Mouse (Mus musculus) gastrocnemius, postnatal 10 days (tissue): ENCODE data around the gene Vgll1. TPM values are rescaled to one million over a fixed set of nuclear protein-coding genes. Genes with fewer than 3 reads are reported as not detected.

Experiments
- DNase-seq: peaks from one replicate; pipeline ENCODE4 v3.0.0; 2021; ENCODE audit warnings: mixed read lengths
- long read RNA-seq, 2 experiments: library from polyadenylated mRNA; stranded (forward); transcript quantifications; one replicate each; pipeline ENCODE4 v2.0.0; 2021
- total RNA-seq, 2 experiments: library from RNA; stranded (reverse); gene quantifications; 2 replicates each; pipeline ENCODE4 v1.2.3; 2021

Vgll1 gene
- total RNA-seq, result not detected
- long read RNA-seq, experiment 1, result 0 reads
- long read RNA-seq, experiment 2, result 0 reads

DNA sequence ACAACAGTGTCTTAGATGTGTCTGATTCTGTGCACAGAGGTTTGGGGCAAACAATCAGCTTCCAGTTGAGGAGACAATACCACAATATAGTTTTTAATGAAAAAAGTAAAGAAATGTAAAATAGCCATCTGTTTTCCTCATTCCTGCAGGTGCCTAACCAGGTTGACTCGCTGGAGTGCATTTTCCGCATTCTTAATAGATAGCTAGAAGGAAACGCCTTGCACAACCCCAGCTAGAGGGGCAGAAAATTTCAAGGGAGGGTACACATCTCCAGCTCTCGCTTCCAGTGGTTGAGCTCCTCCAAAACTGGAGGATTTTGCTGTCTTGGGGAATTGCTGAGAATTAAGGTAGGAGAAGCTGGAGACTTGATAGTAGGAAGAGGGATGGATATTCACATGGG, at the start of gene Vgll1:
TSS of gene Vgll1 (plus strand) at position 301 of the 400 bp plus-strand sequence.
- no peak for DNase-seq

DNA sequence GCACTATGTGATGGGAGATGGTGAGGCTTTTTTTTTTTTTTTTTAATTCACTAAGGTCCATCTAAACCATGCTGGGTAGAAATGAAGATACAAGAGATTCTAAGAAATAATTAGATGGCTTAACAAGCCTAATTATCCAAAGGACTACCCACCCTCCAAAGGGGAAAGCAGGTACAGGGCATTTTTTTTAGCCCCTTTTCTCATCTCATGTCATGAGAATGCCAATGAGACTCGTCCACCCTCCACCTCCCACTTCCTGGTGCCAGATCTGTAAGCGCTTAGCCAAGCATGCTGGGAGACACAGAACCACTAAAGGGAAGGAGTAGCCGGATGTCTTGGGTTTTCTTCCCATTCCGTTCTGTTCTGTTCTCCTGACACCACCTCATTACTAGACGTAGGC, 45.1 kb upstream of the Vgll1 start, which contains the start of gene Brs3:
TSS of gene Brs3 (plus strand) at position 301 of the 400 bp plus-strand sequence.
- DNase-seq, result no peak

DNA sequence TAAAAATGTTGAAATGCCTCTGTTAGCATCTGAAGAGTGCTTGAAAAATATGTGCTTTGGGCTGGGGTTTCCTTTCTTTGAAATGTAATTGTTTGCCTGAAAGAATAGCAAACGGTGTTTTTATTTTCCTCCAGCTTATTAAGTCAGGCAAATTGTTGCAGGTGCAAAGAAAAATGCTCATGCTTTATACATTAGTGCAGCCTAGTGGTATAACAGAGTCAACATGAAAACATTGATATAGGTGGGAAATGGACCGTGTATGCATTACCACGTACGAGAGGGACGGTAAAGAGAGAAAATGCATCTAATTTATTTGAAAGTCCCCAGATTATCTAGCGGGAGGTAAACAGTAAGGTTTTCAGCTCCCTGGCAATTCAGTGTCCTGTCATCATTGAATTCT, 44.0 kb upstream of the Vgll1 start:
- no peak for DNase-seq

GRCm38 (mm10) chrX:57052848-57053173, 35.1 kb upstream of the Vgll1 start:
- DNase-seq, result no peak

GRCm38 (mm10) chrX:57053174-57053992, 34.5 kb upstream of the Vgll1 start, which contains the start of gene Htatsf1:
TSS of gene Htatsf1 (plus strand) at chrX:57053583.
- DNase-seq, result peak; percentile 77

DNA sequence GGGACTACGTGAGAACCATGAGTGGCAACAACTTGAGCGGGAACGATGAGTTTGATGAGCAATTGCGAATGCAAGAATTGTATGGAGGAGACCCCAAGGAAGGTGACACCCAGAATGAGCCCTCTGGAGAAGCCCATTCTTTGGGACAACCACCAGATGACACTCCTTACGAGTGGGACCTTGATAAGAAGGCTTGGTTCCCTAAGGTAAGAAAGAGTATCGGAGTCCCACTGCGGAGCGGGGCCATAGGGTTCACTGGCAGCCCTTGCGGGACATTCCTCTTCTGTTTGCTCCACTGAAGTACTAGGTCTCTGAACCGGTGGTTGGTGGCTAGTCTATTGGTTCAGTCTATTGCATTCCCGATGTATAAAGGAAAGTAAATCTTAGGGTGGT, 33.9 kb upstream of the Vgll1 start:
- no peak for DNase-seq

DNA sequence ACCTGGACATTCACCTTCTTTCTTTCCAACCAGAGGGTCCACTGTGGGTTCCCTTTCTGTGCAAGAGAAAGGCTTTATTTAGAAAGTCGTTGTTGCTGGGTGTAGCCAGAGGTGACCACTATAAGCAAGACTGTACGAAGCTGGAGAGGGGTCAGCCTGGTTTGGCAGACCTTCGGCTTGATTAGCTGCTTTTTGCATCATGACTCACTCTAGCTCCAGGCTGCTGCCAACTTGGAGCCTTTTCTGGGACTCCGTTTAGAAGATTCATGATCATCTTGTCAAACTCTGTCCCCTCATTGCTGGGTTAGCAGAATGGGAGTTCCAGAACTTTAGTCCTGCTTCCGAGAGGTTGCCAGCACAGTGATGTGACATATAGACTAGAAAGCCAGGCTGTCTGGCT, 6.4 kb upstream of the Vgll1 start:
- DNase-seq, result no peak

GRCm38 (mm10) chrX:57103415-57103814, 15.5 kb downstream of the Vgll1 start:
- no peak for DNase-seq

GRCm38 (mm10) chrX:57106956-57107355, 19.1 kb downstream of the Vgll1 start:
- DNase-seq, result no peak

- no peak for DNase-seq
Measured at GRCm38 (mm10) chrX:57118143-57118542, 30.2 kb downstream of the Vgll1 start.

GRCm38 (mm10) chrX:57120768-57121167, 32.9 kb downstream of the Vgll1 start:
- DNase-seq, result no peak

GRCm38 (mm10) chrX:57130633-57131032, 42.7 kb downstream of the Vgll1 start:
- no peak for DNase-seq

- no peak for DNase-seq
Measured at GRCm38 (mm10) chrX:57137627-57138026, 49.7 kb downstream of the Vgll1 start.

DNA sequence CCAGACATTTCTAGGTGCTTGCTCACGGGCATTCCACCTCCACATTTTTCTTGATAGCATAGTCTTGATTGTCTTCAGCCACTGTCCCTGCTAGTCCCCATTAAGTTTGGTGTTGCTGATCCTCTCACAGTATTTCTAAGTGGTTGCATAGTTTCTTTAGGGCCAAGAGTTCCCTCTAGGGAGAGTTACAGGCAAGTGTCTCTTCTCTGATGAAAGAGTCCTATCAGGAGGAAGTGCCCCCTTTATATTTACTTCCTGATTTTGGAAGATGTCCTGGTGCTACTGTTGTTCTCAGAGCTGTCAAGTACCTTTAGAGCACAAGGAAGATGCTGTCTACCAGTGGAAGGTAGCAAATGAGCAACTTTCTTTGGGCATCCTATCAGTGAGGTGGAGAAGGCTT, 65.6 kb downstream of the Vgll1 start:
- DNase-seq, result no peak

Other genes with a start within 250 kb of the Vgll1 start
- not detected for gene Adgrg4, start 217.9 kb upstream of the Vgll1 start, total RNA-seq
- gene Brs3, start 45.0 kb upstream of the Vgll1 start, total RNA-seq, result not detected
- 10 to 100 TPM; 57.7 to 63.8 TPM for gene Htatsf1, start 34.5 kb upstream of the Vgll1 start, total RNA-seq
- gene Cd40lg, start 124.0 kb downstream of the Vgll1 start, total RNA-seq, result not detected